Mouse (Mus musculus): ENCODE results near the gene Pdss2. TPM values are rescaled to one million over a fixed set of nuclear protein-coding genes. Genes with fewer than 3 reads are reported as not detected.

Gene Pdss2
- polyA plus RNA-seq, 1 experiment from 2014 or later, result 17.6 TPM

GRCm38 (mm10) chr10:43312658-43313417, 91.6 kb downstream of the Pdss2 start:
- WGBS, result 70% methylated on average over 7 of the region's 7 CpGs
- Histone ChIP-seq H3K4me3 (ENCODE audit: low read length) (no peak overlapping the region), H3K27ac (ENCODE audit: low read depth, low read length) (no peak overlapping the region), H3K4me2 (replicated peaks; ENCODE audit: low read depth, low read length) (no peak overlapping the region), H3K9me3 (ENCODE audit: control insufficient read depth, low read length) (no peaks in the 10 kb centered on the region), H3K27me3 (ENCODE audit: control insufficient read depth, insufficient read depth, low read length) (no peaks in the 10 kb centered on the region), H3K36me3 (ENCODE audit: control insufficient read depth, insufficient read depth, low read length) (no peaks in the 10 kb centered on the region), H3K9ac (ENCODE audit: low read depth, low read length) (no peak overlapping the region), H3K4me1 (ENCODE audit: control insufficient read depth, insufficient read depth, low read length) (no peaks in the 10 kb centered on the region)
- ATAC-seq (ENCODE audit: low FRiP score, low TSS enrichment), result no peak

- H3K4me1 ChIP-seq (ENCODE audit: control insufficient read depth, insufficient read depth, low read length), result no peaks in the 10 kb centered on the region
Measured at GRCm38 (mm10) chr10:43315228-43315627, 93.9 kb downstream of the Pdss2 start.

GRCm38 (mm10) chr10:43317327-43317951, 96.2 kb downstream of the Pdss2 start:
- Histone ChIP-seq H3K4me3 (ENCODE audit: low read length) (no peak overlapping the region), H3K27me3 (ENCODE audit: control insufficient read depth, insufficient read depth, low read length) (no peaks in the 10 kb centered on the region), H3K4me2 (replicated peaks; ENCODE audit: low read depth, low read length) (no peak overlapping the region), H3K9ac (ENCODE audit: low read depth, low read length) (no peak overlapping the region), H3K27ac (ENCODE audit: low read depth, low read length) (no peak overlapping the region), H3K4me1 (ENCODE audit: control insufficient read depth, insufficient read depth, low read length) (no peaks in the 10 kb centered on the region), H3K36me3 (ENCODE audit: control insufficient read depth, insufficient read depth, low read length) (no peaks in the 10 kb centered on the region), H3K9me3 (ENCODE audit: control insufficient read depth, low read length) (no peaks in the 10 kb centered on the region)
- no peak for ATAC-seq (ENCODE audit: low FRiP score, low TSS enrichment)
- 86% methylated on average over 9 of the region's 9 CpGs for WGBS

More at GRCm38 (mm10) chr10:43315228-43315627, 93.9 kb downstream of the Pdss2 start:
- Histone ChIP-seq H3K27me3 (ENCODE audit: control insufficient read depth, insufficient read depth, low read length) (no peaks in the 10 kb centered on the region), H3K9me3 (ENCODE audit: control insufficient read depth, low read length) (no peaks in the 10 kb centered on the region), H3K27ac (ENCODE audit: low read depth, low read length) (no peak overlapping the region), H3K4me2 (replicated peaks; ENCODE audit: low read depth, low read length) (no peak overlapping the region), H3K36me3 (ENCODE audit: control insufficient read depth, insufficient read depth, low read length) (no peaks in the 10 kb centered on the region), H3K4me3 (ENCODE audit: low read length) (no peak overlapping the region), H3K9ac (ENCODE audit: low read depth, low read length) (no peak overlapping the region)
- ATAC-seq (ENCODE audit: low FRiP score, low TSS enrichment), result no peak

GRCm38 (mm10) chr10:43321019-43321418, 99.7 kb downstream of the Pdss2 start:
- Histone ChIP-seq H3K4me2 (replicated peaks; ENCODE audit: low read depth, low read length) (no peak overlapping the region), H3K27ac (ENCODE audit: low read depth, low read length) (no peak overlapping the region), H3K9ac (ENCODE audit: low read depth, low read length) (no peak overlapping the region), H3K36me3 (ENCODE audit: control insufficient read depth, insufficient read depth, low read length) (no peaks in the 10 kb centered on the region), H3K4me3 (ENCODE audit: low read length) (no peak overlapping the region), H3K4me1 (ENCODE audit: control insufficient read depth, insufficient read depth, low read length) (no peaks in the 10 kb centered on the region), H3K9me3 (ENCODE audit: control insufficient read depth, low read length) (no peaks in the 10 kb centered on the region), H3K27me3 (ENCODE audit: control insufficient read depth, insufficient read depth, low read length) (no peaks in the 10 kb centered on the region)
- WGBS, result 86% methylated on average over 5 of the region's 5 CpGs
- ATAC-seq (ENCODE audit: low FRiP score, low TSS enrichment), result no peak

- Histone ChIP-seq H3K27me3 (ENCODE audit: control insufficient read depth, insufficient read depth, low read length) (no peaks in the 10 kb centered on the region), H3K36me3 (ENCODE audit: control insufficient read depth, insufficient read depth, low read length) (no peaks in the 10 kb centered on the region), H3K9ac (ENCODE audit: low read depth, low read length) (no peak overlapping the region), H3K27ac (ENCODE audit: low read depth, low read length) (no peak overlapping the region), H3K4me2 (replicated peaks; ENCODE audit: low read depth, low read length) (no peak overlapping the region), H3K4me3 (ENCODE audit: low read length) (no peak overlapping the region), H3K9me3 (ENCODE audit: control insufficient read depth, low read length) (no peaks in the 10 kb centered on the region), H3K4me1 (ENCODE audit: control insufficient read depth, insufficient read depth, low read length) (no peaks in the 10 kb centered on the region)
- no peak for ATAC-seq (ENCODE audit: low FRiP score, low TSS enrichment)
- 68% methylated on average over 9 of the region's 9 CpGs for WGBS
Measured at GRCm38 (mm10) chr10:43322446-43323178, 101.3 kb downstream of the Pdss2 start.

GRCm38 (mm10) chr10:43323386-43323785, 102.1 kb downstream of the Pdss2 start:
- Histone ChIP-seq H3K27me3 (ENCODE audit: control insufficient read depth, insufficient read depth, low read length) (no peaks in the 10 kb centered on the region), H3K4me3 (ENCODE audit: low read length) (no peak overlapping the region), H3K36me3 (ENCODE audit: control insufficient read depth, insufficient read depth, low read length) (no peaks in the 10 kb centered on the region), H3K27ac (ENCODE audit: low read depth, low read length) (no peak overlapping the region), H3K4me1 (ENCODE audit: control insufficient read depth, insufficient read depth, low read length) (no peaks in the 10 kb centered on the region), H3K4me2 (replicated peaks; ENCODE audit: low read depth, low read length) (no peak overlapping the region), H3K9me3 (ENCODE audit: control insufficient read depth, low read length) (no peaks in the 10 kb centered on the region), H3K9ac (ENCODE audit: low read depth, low read length) (no peak overlapping the region)
- WGBS, result 77% methylated on average over 8 of the region's 8 CpGs
- no peak for ATAC-seq (ENCODE audit: low FRiP score, low TSS enrichment)

- Histone ChIP-seq H3K9ac (ENCODE audit: low read depth, low read length) (no peak overlapping the region), H3K4me3 (ENCODE audit: low read length) (no peak overlapping the region), H3K36me3 (ENCODE audit: control insufficient read depth, insufficient read depth, low read length) (no peaks in the 10 kb centered on the region), H3K4me1 (ENCODE audit: control insufficient read depth, insufficient read depth, low read length) (peaks cover 16% of the 10 kb centered on the region), H3K9me3 (ENCODE audit: control insufficient read depth, low read length) (no peaks in the 10 kb centered on the region), H3K27me3 (ENCODE audit: control insufficient read depth, insufficient read depth, low read length) (no peaks in the 10 kb centered on the region), H3K4me2 (replicated peaks; ENCODE audit: low read depth, low read length) (no peak overlapping the region), H3K27ac (ENCODE audit: low read depth, low read length) (no peak overlapping the region)
- ATAC-seq (ENCODE audit: low FRiP score, low TSS enrichment), result no peak
- 98% methylated on average over 5 of the region's 5 CpGs for WGBS
Measured at GRCm38 (mm10) chr10:43329813-43330212, 108.5 kb downstream of the Pdss2 start.

GRCm38 (mm10) chr10:43330691-43331090, 109.4 kb downstream of the Pdss2 start:
- 45% methylated on average over 4 of the region's 4 CpGs for WGBS
- peaks cover 16% of the 10 kb centered on the region for H3K4me1 ChIP-seq (ENCODE audit: control insufficient read depth, insufficient read depth, low read length)
- no peak overlapping the region for H3K27ac ChIP-seq (ENCODE audit: low read depth, low read length)
- H3K36me3 ChIP-seq (ENCODE audit: control insufficient read depth, insufficient read depth, low read length), result no peaks in the 10 kb centered on the region
- H3K9ac ChIP-seq (ENCODE audit: low read depth, low read length), result no peak overlapping the region
- no peak for ATAC-seq (ENCODE audit: low FRiP score, low TSS enrichment)
- no peak overlapping the region for H3K4me2 ChIP-seq (replicated peaks; ENCODE audit: low read depth, low read length)
- no peaks in the 10 kb centered on the region for H3K9me3 ChIP-seq (ENCODE audit: control insufficient read depth, low read length)
- H3K4me3 ChIP-seq (ENCODE audit: low read length), result no peak overlapping the region
- H3K27me3 ChIP-seq (ENCODE audit: control insufficient read depth, insufficient read depth, low read length), result no peaks in the 10 kb centered on the region
